Mouse (Mus musculus) lung, postnatal 0 days (tissue): ENCODE data around the gene Spcs1.

Experiments
- CTCF ChIP-seq: IDR thresholded peaks from 2 replicates; pipeline ENCODE4 v1.5.1; 2016; ENCODE audit warnings: antibody characterized with exemption, mild to moderate bottlenecking
- EP300 ChIP-seq: IDR thresholded peaks from 2 replicates; pipeline ENCODE4 v1.6.1; 2016; ENCODE audit warnings: antibody characterized with exemption, mild to moderate bottlenecking, control low read depth

- no peak for TF ChIP-seq EP300
- TF ChIP-seq CTCF: no peak
These were observed 21.1 kb upstream of the Spcs1 start for GRCm38 (mm10) chr14:31022579-31022978.
